Mouse (Mus musculus) ES-Bruce4 (cell line): ENCODE results near the gene Stom. TPM values are rescaled to one million over a fixed set of nuclear protein-coding genes. Genes with fewer than 3 reads are reported as not detected.

Experiments
- H3K27ac ChIP-seq: 2 replicates; pipeline ENCODE4 v1.5.1; 2012; ENCODE audit warnings: low read length, inconsistent platforms; ENCODE audit not compliant: insufficient read depth
- H3K27me3 ChIP-seq: 2 replicates; pipeline ENCODE4 v1.6.1; 2012; ENCODE audit warnings: mild to moderate bottlenecking, low read length, inconsistent platforms; ENCODE audit not compliant: control insufficient read depth, poor library complexity, insufficient read depth, severe bottlenecking
- H3K36me3 ChIP-seq: 2 replicates; pipeline ENCODE4 v1.6.1; 2012; ENCODE audit warnings: inconsistent platforms, mild to moderate bottlenecking, low read length, moderate library complexity; ENCODE audit not compliant: control insufficient read depth, poor library complexity, insufficient read depth, severe bottlenecking
- H3K4me1 ChIP-seq: one replicate; pipeline ENCODE4 v1.8.1; 2011; ENCODE audit warnings: low read length; ENCODE audit not compliant: control insufficient read depth, insufficient read depth
- H3K4me3 ChIP-seq: 2 replicates; pipeline ENCODE4 v1.5.1; 2011; ENCODE audit warnings: low read depth, mild to moderate bottlenecking, low read length
- H3K9ac ChIP-seq: 2 replicates; pipeline ENCODE4 v1.6.1; 2012; ENCODE audit warnings: low read depth, mild to moderate bottlenecking, inconsistent platforms; ENCODE audit not compliant: poor library complexity, severe bottlenecking
- H3K9me3 ChIP-seq: replicated peaks from 2 replicates; pipeline ENCODE4 v1.6.1; 2012; ENCODE audit warnings: mild to moderate bottlenecking, low read length, inconsistent platforms; ENCODE audit not compliant: control insufficient read depth, poor library complexity, insufficient read depth, severe bottlenecking
- CTCF ChIP-seq: IDR thresholded peaks from one replicate; pipeline ENCODE4 v1.8.1; 2011; ENCODE audit warnings: low read depth, low read length
- EP300 ChIP-seq: IDR thresholded peaks from 2 replicates; pipeline ENCODE4 v1.6.1; 2011; ENCODE audit warnings: low read depth, low read length; ENCODE audit not compliant: insufficient read depth
- POLR2A ChIP-seq: IDR thresholded peaks from one replicate; pipeline ENCODE4 v1.8.1; 2011; ENCODE audit warnings: low read length; ENCODE audit not compliant: insufficient read depth
- polyA plus RNA-seq: library from polyadenylated mRNA; stranded (reverse); fragments of >200 nt; gene quantifications from 2 replicates; pipeline ENCODE4 v1.2.4, GENCODE M21; 2011; ENCODE audit warnings: low read depth; ENCODE audit not compliant: missing spikeins, insufficient read depth, insufficient read length

Gene Stom
- polyA plus RNA-seq, 1 experiment: 17.9 TPM

DNA sequence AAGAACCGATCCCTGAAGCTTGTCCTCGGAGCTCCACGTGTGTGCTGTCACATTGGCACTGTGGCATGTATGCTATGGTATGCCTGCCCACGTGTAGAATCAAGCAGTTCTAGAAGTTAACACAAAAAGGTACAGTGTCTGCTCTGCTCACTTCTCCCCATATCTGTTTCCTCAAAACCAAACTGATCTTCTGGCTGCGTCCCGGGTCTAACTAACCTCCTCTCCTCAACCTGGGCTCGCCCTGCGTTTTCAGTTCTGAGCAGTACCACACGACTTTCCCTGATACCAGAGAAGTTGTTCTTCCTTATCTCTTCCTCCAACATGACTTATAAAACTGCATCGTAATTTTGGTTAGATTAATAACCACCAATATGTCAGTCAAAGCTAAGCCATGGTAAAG, 9.2 kb downstream of the Stom start:
- Histone ChIP-seq H3K36me3 (no peaks in the 10 kb centered on the region), H3K27me3 (no peaks in the 10 kb centered on the region), H3K4me1 (no peaks in the 10 kb centered on the region), H3K9me3 (no peaks in the 10 kb centered on the region), H3K9ac (no peak overlapping the region), H3K4me3 (no peak overlapping the region), H3K27ac (no peak overlapping the region)
- TF ChIP-seq CTCF (no peak), POLR2A (no peak), EP300 (no peak)

DNA sequence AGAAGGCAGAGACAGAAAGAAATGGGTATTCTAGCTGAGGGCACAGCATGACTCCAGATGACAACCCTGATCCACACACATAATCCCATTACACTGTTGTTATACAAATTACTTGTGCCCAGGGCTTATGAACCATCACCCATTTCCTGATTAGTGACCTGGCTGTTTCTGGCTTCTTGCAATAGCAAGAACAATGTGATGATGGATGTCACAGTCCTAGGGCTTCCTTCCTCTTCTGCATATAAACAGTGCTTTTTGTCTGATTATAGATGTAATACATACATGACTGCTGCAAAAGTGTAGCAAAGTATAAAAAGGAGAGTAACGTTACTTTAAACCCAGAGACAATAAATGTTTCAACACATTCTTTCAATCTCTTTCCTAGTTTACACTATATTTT, 9.8 kb downstream of the Stom start:
- no peaks in the 10 kb centered on the region for H3K36me3 ChIP-seq
- no peaks in the 10 kb centered on the region for H3K9me3 ChIP-seq
- no peak overlapping the region for H3K27ac ChIP-seq
- H3K4me1 ChIP-seq: no peaks in the 10 kb centered on the region
- H3K9ac ChIP-seq: no peak overlapping the region
- TF ChIP-seq EP300: no peak
- no peak overlapping the region for H3K4me3 ChIP-seq
- H3K27me3 ChIP-seq: no peaks in the 10 kb centered on the region

DNA sequence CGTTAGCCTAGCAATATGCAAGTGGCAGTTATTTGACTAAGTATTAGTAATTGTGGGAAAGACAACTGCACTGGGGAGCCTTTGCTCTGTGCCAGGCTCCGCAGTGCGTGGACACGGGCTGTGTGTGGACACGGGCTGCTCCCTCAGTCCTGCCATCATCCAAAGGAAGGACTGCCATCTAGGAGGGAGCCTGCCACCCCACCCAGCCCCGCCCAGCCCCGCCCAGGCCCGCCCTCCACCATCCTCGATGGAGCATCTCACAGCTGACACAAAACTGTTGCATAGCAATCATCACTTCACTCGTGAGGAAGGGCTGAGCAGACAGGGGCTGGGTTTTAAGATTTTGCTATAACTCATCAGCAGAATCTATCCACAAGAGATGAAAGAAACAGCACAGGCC, 10.8 kb downstream of the Stom start:
- no peaks in the 10 kb centered on the region for H3K27me3 ChIP-seq
- H3K4me3 ChIP-seq: no peak overlapping the region

DNA sequence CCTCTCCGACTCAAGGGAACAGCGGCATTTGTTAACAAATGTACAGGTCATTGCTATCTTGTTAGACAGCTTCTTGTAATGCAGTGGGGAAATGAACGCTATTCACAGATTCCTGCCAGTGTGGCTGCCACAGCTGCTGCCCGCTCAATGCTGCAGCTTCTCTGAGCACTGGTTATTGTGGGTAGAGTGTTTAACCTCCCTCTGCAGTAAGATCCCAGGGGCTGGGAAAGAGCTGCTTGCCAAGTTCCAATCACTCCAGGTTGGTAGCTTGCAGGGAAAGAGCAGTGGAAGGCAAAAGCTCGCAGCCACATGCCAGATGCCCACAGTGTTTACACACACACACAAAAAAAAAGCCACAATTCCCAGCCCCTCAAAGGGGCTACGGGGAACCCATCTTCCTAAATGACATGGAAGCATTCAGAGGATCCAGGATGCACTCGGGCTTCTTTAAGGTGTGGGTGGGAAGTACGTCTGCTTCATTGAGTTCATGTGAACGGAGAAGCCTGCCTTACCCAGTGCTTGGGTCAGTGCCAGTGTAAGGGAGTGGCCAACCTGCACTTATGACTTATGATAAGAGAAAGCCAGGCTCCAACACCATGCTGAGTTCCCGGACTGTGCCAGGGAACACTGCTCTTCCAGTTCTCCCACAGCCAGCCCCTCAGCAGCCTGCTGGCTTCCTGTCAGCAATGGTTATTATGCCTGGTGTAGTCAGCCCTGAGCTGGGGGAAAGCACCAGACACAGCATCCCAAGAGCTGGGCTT, 14.2 kb downstream of the Stom start:
- H3K27me3 ChIP-seq: no peaks in the 10 kb centered on the region
- no peak overlapping the region for H3K4me3 ChIP-seq
- no peak overlapping the region for H3K9ac ChIP-seq
- no peaks in the 10 kb centered on the region for H3K4me1 ChIP-seq
- H3K27ac ChIP-seq: no peak overlapping the region
- no peaks in the 10 kb centered on the region for H3K36me3 ChIP-seq
- TF ChIP-seq EP300 (no peak), POLR2A (no peak), CTCF (no peak)
- no peaks in the 10 kb centered on the region for H3K9me3 ChIP-seq

More for the DNA sequence above, 10.8 kb downstream of the Stom start:
- no peak overlapping the region for H3K9ac ChIP-seq
- H3K36me3 ChIP-seq: no peaks in the 10 kb centered on the region
- TF ChIP-seq POLR2A: no peak
- TF ChIP-seq EP300: no peak
- TF ChIP-seq CTCF: no peak
- no peaks in the 10 kb centered on the region for H3K9me3 ChIP-seq
- H3K27ac ChIP-seq: no peak overlapping the region
- no peaks in the 10 kb centered on the region for H3K4me1 ChIP-seq

DNA sequence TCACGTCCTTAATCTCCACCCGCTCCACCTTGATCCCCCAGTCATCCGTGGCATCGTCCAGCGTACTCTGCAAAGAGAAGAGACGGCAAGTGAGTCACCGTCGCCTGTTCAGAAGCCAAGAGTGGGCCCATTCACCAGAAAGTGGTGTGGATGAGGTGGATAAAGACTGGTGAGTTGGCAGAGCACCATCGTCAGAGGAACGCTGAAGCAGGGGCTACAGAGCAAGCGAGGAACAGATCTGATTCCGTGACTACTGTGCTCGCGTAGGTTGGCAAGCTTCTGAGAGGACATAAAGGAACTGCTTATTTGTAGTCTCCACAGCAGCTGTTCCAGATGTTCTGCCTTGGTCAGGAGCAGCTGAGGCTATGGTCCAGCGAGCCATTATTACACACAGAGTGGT, 16.4 kb downstream of the Stom start:
- no peaks in the 10 kb centered on the region for H3K9me3 ChIP-seq
- H3K4me3 ChIP-seq: no peak overlapping the region

DNA sequence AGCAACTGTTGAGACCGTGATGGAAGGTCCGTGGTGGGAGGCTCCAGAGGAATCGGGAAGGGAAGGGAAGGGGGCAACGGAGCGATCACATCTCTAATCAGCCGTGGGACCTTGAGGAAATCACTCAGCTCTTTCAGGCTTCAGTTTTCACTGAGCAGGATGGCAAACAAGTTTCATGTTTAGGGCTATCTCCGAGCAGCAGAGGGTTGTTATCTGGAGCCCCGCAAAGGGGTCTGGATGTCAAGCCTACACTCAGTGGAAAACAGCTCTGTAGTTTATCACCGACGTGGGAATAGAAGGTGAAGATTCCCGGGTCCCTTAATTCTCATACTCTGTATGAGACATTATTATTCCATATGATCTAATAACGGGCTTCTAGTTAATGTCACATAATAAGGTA, 18.4 kb downstream of the Stom start:
- no peak overlapping the region for H3K4me3 ChIP-seq

More for the DNA sequence above, 16.4 kb downstream of the Stom start:
- Histone ChIP-seq H3K9ac (no peak overlapping the region), H3K36me3 (no peaks in the 10 kb centered on the region), H3K4me1 (no peaks in the 10 kb centered on the region), H3K27me3 (no peaks in the 10 kb centered on the region), H3K27ac (no peak overlapping the region)
- TF ChIP-seq CTCF: no peak
- no peak for TF ChIP-seq EP300
- no peak for TF ChIP-seq POLR2A

More for the DNA sequence above, 18.4 kb downstream of the Stom start:
- Histone ChIP-seq H3K27me3 (no peaks in the 10 kb centered on the region), H3K36me3 (no peaks in the 10 kb centered on the region), H3K4me1 (no peaks in the 10 kb centered on the region), H3K9me3 (no peaks in the 10 kb centered on the region), H3K9ac (no peak overlapping the region), H3K27ac (no peak overlapping the region)
- TF ChIP-seq CTCF: no peak
- no peak for TF ChIP-seq EP300
- TF ChIP-seq POLR2A: no peak
